Mouse (Mus musculus) forebrain, embryonic 14.5 days (tissue): ENCODE results near the gene Prss57. TPM values are rescaled to one million over a fixed set of nuclear protein-coding genes. Genes with fewer than 3 reads are reported as not detected.
A peak's percentile ranks its signal among the peaks of the same experiment; 100 is the strongest.
"Not testable (repeated sequence)": the region's sequence is repeated elsewhere in the genome, so short reads cannot be mapped to it uniquely, and the experiment has no call there.

Source experiments
- ATAC-seq: fragments of 200-750 bp; cut with Nextera tagmentation; 2 replicates; pipeline ENCODE4 v1.8.0; 2017; ENCODE audit warnings: mild to moderate bottlenecking, moderate library complexity
- DNase-seq: peaks from one replicate; pipeline ENCODE4 v3.0.0-alpha.2; 2015; ENCODE audit warnings: low spot score
- H3K27ac ChIP-seq: fragments of 300-500 bp; sonication (generic); 2 replicates; pipeline ENCODE4 v1.5.1; 2014; ENCODE audit warnings: low read depth, mild to moderate bottlenecking, control low read depth, low read length, moderate library complexity
- H3K27me3 ChIP-seq: fragments of 300-500 bp; sonication (generic); replicated peaks from 2 replicates; pipeline ENCODE4 v1.6.1; 2014; ENCODE audit warnings: low read length, control low read depth, mixed read lengths; ENCODE audit not compliant: control insufficient read depth, insufficient read depth
- H3K36me3 ChIP-seq: fragments of 300-500 bp; sonication (generic); 2 replicates; pipeline ENCODE4 v1.6.1; 2014; ENCODE audit warnings: low read length, control low read depth; ENCODE audit not compliant: control insufficient read depth, insufficient read depth
- H3K4me1 ChIP-seq: fragments of 300-500 bp; sonication (generic); 2 replicates; pipeline ENCODE4 v1.6.1; 2014; ENCODE audit warnings: antibody characterized with exemption, low read length, control low read depth; ENCODE audit not compliant: control insufficient read depth, insufficient read depth
- H3K4me2 ChIP-seq: fragments of 300-500 bp; sonication (generic); 2 replicates; pipeline ENCODE4 v1.6.1; 2014; ENCODE audit warnings: mild to moderate bottlenecking, control low read depth, low read length
- H3K4me3 ChIP-seq: fragments of 300-500 bp; sonication (generic); 2 replicates; pipeline ENCODE4 v1.5.1; 2014; ENCODE audit warnings: low read depth, low read length, control low read depth
- H3K9ac ChIP-seq: fragments of 300-500 bp; sonication (generic); 2 replicates; pipeline ENCODE4 v1.6.1; 2014; ENCODE audit warnings: mild to moderate bottlenecking, low read length, control low read depth, moderate library complexity
- H3K9me3 ChIP-seq: fragments of 300-500 bp; sonication (generic); replicated peaks from 2 replicates; pipeline ENCODE4 v1.6.1; 2016; ENCODE audit warnings: low read length, control low read depth, mixed read lengths; ENCODE audit not compliant: control insufficient read depth
- WGBS: fragments of 180-500 bp; shearing (Covaris S2); extraction: QIAGEN DNeasy Blood & Tissue Kit; methylation state at CpG from one replicate; pipeline ENCODE4 v1.1.7; 2014; 5-methylcytosine and 5-hydroxymethylcytosine counted together
- polyA plus RNA-seq: library from polyadenylated mRNA; unstranded; fragments of >200 nt; fragmentation: Nextera tagmentation; extraction: Ambion mirVana; gene quantifications from 2 replicates; pipeline ENCODE4 v1.2.1, GENCODE M21; 2014

Gene Prss57
- polyA plus RNA-seq, 1 experiment from 2014 or later = 0.37 TPM

- Histone ChIP-seq H3K4me3 (no peak overlapping the region), H3K4me2 (no peak overlapping the region), H3K36me3 (peaks cover 59% of the 10 kb centered on the region), H3K27me3 (no peaks in the 10 kb centered on the region), H3K4me1 (peaks cover 7% of the 10 kb centered on the region), H3K9ac (no peak overlapping the region), H3K9me3 (no peaks in the 10 kb centered on the region), H3K27ac (no peak overlapping the region)
- DNase-seq (no peak), ATAC-seq (no peak)
- 94% methylated on average over 11 of the region's 11 CpGs for WGBS
Measured at GRCm38 (mm10) chr10:79760603-79761143, 30.1 kb downstream of the Prss57 start.

- H3K4me3 ChIP-seq, H3K4me1 ChIP-seq, H3K27ac ChIP-seq, H3K27me3 ChIP-seq, H3K9ac ChIP-seq, H3K9me3 ChIP-seq, H3K4me2 ChIP-seq, ATAC-seq, DNase-seq: not testable (repeated sequence)
- 78% methylated on average over 1 of the region's 1 CpGs for WGBS
- peaks cover 62% of the 10 kb centered on the region for H3K36me3 ChIP-seq
Measured at GRCm38 (mm10) chr10:79759675-79760074, 31.1 kb downstream of the Prss57 start.

- ATAC-seq (no peak), DNase-seq (no peak)
- H3K4me1 ChIP-seq = no peaks in the 10 kb centered on the region
- no peak overlapping the region for H3K27ac ChIP-seq
- H3K4me3 ChIP-seq = no peak overlapping the region
- 93% methylated on average over 24 of the region's 24 CpGs for WGBS
- H3K4me2 ChIP-seq = no peak overlapping the region
- no peaks in the 10 kb centered on the region for H3K27me3 ChIP-seq
- no peaks in the 10 kb centered on the region for H3K9me3 ChIP-seq
- peaks cover 53% of the 10 kb centered on the region for H3K36me3 ChIP-seq
- H3K9ac ChIP-seq = no peak overlapping the region
Measured at GRCm38 (mm10) chr10:79756660-79757059, 34.1 kb downstream of the Prss57 start.

GRCm38 (mm10) chr10:79755854-79756253 lies 34.9 kb downstream of the Prss57 start:
- DNase-seq (no peak), ATAC-seq (no peak)
- H3K27ac ChIP-seq = no peak overlapping the region
- no peak overlapping the region for H3K4me3 ChIP-seq
- H3K4me1 ChIP-seq = no peaks in the 10 kb centered on the region
- peaks cover 45% of the 10 kb centered on the region for H3K36me3 ChIP-seq
- no peaks in the 10 kb centered on the region for H3K9me3 ChIP-seq
- H3K4me2 ChIP-seq = no peak overlapping the region
- 82% methylated on average over 3 of the region's 3 CpGs for WGBS
- no peaks in the 10 kb centered on the region for H3K27me3 ChIP-seq
- H3K9ac ChIP-seq = no peak overlapping the region

- ATAC-seq = peak; percentile 82
- Histone ChIP-seq H3K4me1 (no peaks in the 10 kb centered on the region), H3K4me2 (peak within 1 kb of the TSS; percentile 68), H3K9ac (peak within 1 kb of the TSS; percentile 48; the same call in 1 of the 2 replicates), H3K9me3 (no peaks in the 10 kb centered on the region), H3K27me3 (no peaks in the 10 kb centered on the region), H3K27ac (no peak within 1 kb of the TSS), H3K36me3 (peaks cover 38% of the 10 kb centered on the region), H3K4me3 (peak within 1 kb of the TSS; percentile 26)
- 1% methylated on average over 36 of the region's 36 CpGs for WGBS
- peak; percentile 61 for DNase-seq
Measured at GRCm38 (mm10) chr10:79754856-79755516, 35.8 kb downstream of the Prss57 start, which contains the start of gene Fgf22. Gene Fgf22, plus strand, starts transcription at chr10:79755076.

GRCm38 (mm10) chr10:79748496-79748895 lies 42.3 kb downstream of the Prss57 start:
- Histone ChIP-seq H3K4me1 (no peaks in the 10 kb centered on the region; the same call in 1 of the 2 replicates), H3K27ac (no peak overlapping the region), H3K4me3 (no peak overlapping the region), H3K36me3 (peaks cover 12% of the 10 kb centered on the region), H3K9me3 (no peaks in the 10 kb centered on the region), H3K4me2 (no peak overlapping the region), H3K9ac (no peak overlapping the region), H3K27me3 (no peaks in the 10 kb centered on the region)
- DNase-seq (no peak), ATAC-seq (no peak)
- 82% methylated on average over 6 of the region's 6 CpGs for WGBS

- Histone ChIP-seq H3K4me3 (no peak overlapping the region), H3K9ac (no peak overlapping the region), H3K27me3 (no peaks in the 10 kb centered on the region), H3K27ac (no peak overlapping the region), H3K36me3 (peaks cover 28% of the 10 kb centered on the region), H3K9me3 (no peaks in the 10 kb centered on the region), H3K4me2 (peak overlapping the region; percentile 42), H3K4me1 (no peaks in the 10 kb centered on the region; the same call in 1 of the 2 replicates)
- DNase-seq (no peak), ATAC-seq (peak; percentile 60)
- 24% methylated on average over 6 of the region's 6 CpGs for WGBS
Measured at GRCm38 (mm10) chr10:79746774-79747151, 44.0 kb downstream of the Prss57 start.

GRCm38 (mm10) chr10:79745898-79746773 lies 44.6 kb downstream of the Prss57 start, which contains the start of gene Polrmt:
Gene Polrmt, minus strand, starts transcription at chr10:79746581.
- 3% methylated on average over 38 of the region's 38 CpGs for WGBS
- Histone ChIP-seq H3K9me3 (no peaks in the 10 kb centered on the region), H3K9ac (peak within 1 kb of the TSS; percentile 51; the same call in 1 of the 2 replicates), H3K4me2 (peak within 1 kb of the TSS; percentile 56), H3K27me3 (no peaks in the 10 kb centered on the region), H3K27ac (no peak within 1 kb of the TSS), H3K4me3 (peak within 1 kb of the TSS; percentile 41), H3K4me1 (no peaks in the 10 kb centered on the region; the same call in 1 of the 2 replicates), H3K36me3 (peaks cover 34% of the 10 kb centered on the region)
- DNase-seq = peak; percentile 99
- peak; percentile 99 for ATAC-seq
